Mouse (Mus musculus) stomach, postnatal 0 days (tissue): ENCODE measurements at regions not wholly inside any gene's neighbourhood (a gene's known extent, or its start where the extent isn't known, plus 50 kb on each side); places are given as distances from the start of the nearest gene placed in this dataset.

Experiments
- CTCF ChIP-seq: IDR thresholded peaks from 2 replicates; pipeline ENCODE4 v1.5.1; 2016; ENCODE audit warnings: antibody characterized with exemption, low read depth, mild to moderate bottlenecking, moderate library complexity
- EP300 ChIP-seq: optimal IDR thresholded peaks from 2 replicates; pipeline ENCODE3; 2016; ENCODE audit warnings: antibody characterized with exemption

DNA sequence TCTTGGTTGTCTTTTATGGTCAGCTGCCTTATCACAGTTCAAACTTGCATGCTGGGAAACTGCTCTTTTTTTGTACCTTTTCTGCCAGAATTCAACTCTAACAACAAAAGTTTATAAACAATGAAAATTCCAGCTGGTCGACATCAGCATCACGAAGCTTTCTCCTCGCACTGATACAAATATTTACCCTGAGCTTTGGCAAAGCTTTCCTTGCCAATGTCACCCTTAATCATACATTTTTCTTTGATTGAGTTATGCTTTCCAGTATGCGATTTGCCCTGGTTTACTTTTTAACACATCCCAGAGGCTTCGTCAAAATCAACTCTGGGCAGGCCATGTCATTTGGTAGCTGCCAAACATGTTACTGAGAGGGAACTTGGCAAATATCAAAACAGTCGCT, 1333.5 kb upstream of the Zeb2 start:
- TF ChIP-seq CTCF, result no peak
- no peak for TF ChIP-seq EP300
